Mouse (Mus musculus): ENCODE results near the gene Pigyl. TPM values are rescaled to one million over a fixed set of nuclear protein-coding genes. Genes with fewer than 3 reads are reported as not detected.

Gene Pigyl
- polyA plus RNA-seq (2012; rRNA removed) (17.5 and 26.4 TPM in 2 replicates), polyA plus RNA-seq (2014; fragmentation: Nextera tagmentation; extraction: Ambion mirVana) (41.5 and 42.1 TPM in 2 replicates)

DNA sequence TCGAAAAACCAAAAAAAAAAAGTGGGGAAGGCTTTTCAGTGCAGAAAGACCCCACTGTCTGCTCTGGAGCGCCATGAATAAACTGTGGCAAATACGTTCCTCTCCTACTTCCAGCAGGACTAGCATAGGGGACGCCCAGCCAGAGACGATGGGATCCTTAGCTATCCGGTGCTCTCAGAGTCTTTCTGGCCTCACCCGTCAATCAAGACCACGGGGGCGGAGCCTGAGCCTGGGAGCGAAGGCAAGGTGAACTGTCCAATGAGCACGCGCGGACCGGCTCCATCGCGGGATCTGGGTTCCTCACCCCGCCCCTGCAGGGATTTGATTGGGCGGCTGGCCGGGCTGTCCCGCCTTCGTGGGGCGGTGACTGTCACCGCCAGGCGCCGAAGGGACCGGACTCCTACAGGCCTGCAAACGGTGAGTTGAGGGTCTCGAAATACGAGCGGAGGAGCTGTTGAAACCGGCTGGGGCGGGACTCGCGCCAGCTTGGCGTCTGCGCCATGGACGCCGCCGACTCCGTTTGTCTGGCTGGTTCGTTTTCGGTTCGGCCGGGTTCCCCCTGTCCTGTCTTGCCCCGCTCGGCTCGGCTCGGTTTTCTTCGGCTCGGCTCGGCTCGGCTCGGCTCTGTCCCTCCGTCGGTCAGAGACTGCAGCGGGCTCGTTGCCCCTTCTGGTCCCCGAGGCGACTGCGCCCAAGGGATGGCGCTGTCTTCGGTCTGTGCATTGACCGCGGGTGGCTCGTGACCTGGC is at the start of gene Pigyl:
Gene Pigyl (plus strand): TSS at position 350 of the 749 bp plus-strand sequence.
- WGBS (ENCODE audit: insufficient replicate concordance), result under 1% methylated on average over 65 of the region's 65 CpGs
- H3K4me3 ChIP-seq (ENCODE audit: insufficient read depth in 1 of 2, low read depth in 2 of 2, low read length in 2 of 2), result peak within 1 kb of the TSS; percentile 85 to 87
- DNase-seq (ENCODE audit: low read depth in 3 of 3, low spot score in 3 of 3) (peak; percentile 98 to 99 (median 99)), ATAC-seq (ENCODE audit: insufficient read depth) (peak; percentile 97)
- H3K9me3 ChIP-seq (ENCODE audit: control insufficient read depth, low read length), result no peaks in the 10 kb centered on the region
- H3K36me3 ChIP-seq (replicated peaks; ENCODE audit: control insufficient read depth, insufficient read depth, low read depth), result no peaks in the 10 kb centered on the region
- H3K9ac ChIP-seq (replicated peaks), result peak within 1 kb of the TSS; percentile 88
- no peak within 1 kb of the TSS for H3K27ac ChIP-seq
- peaks cover 6 to 10% of the 10 kb centered on the region in 2 experiments for H3K4me1 ChIP-seq (replicated peaks; ENCODE audit: control insufficient read depth in 2 of 2, insufficient read depth in 2 of 2, low read length in 1 of 2)
- peak within 1 kb of the TSS; percentile 93 for H3K4me2 ChIP-seq (ENCODE audit: low read depth)
- H3K27me3 ChIP-seq (ENCODE audit: control insufficient read depth, insufficient read depth, low read length), result no peaks in the 10 kb centered on the region; the same call in 1 of the 2 replicates
- no peak for TF ChIP-seq EP300 (IDR thresholded peaks at IDR 0.05; ENCODE audit: low read depth)
- peak; percentile 50 for TF ChIP-seq CTCF (IDR thresholded peaks at IDR 0.05; ENCODE audit: low read depth)

DNA sequence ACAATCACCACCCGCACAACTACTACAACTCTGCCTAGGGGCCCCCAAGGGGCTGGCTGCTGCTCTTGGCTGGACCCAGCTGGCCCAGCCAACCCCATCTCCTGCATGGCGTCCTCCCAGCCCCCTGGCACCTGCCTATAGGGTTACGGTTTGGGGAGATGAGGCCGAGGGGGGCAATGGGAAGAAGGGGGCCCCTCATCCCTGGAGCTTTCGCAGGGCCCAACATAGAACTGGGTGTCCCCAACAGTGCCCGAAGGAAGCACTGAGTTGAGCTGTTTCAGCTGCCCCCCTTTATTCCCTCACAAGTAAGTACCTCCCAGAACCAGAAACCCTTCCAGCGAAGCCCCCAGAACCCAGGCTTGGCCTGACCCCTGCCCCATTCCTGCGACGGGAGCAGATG is 48.5 kb upstream of the Pigyl start:
- Histone ChIP-seq H3K9me3 (ENCODE audit: control insufficient read depth, low read length) (no peaks in the 10 kb centered on the region), H3K4me3 (ENCODE audit: insufficient read depth in 1 of 2, low read depth in 2 of 2, low read length in 2 of 2) (no peak overlapping the region), H3K9ac (replicated peaks) (no peak overlapping the region), H3K27ac (no peak overlapping the region), H3K4me1 (replicated peaks; ENCODE audit: control insufficient read depth in 2 of 2, insufficient read depth in 2 of 2, low read length in 1 of 2) (no peaks in the 10 kb centered on the region), H3K36me3 (replicated peaks; ENCODE audit: control insufficient read depth, insufficient read depth, low read depth) (peaks cover 19% of the 10 kb centered on the region), H3K27me3 (ENCODE audit: control insufficient read depth, insufficient read depth, low read length) (no peaks in the 10 kb centered on the region), H3K4me2 (ENCODE audit: low read depth) (no peak overlapping the region)
- DNase-seq (ENCODE audit: low read depth in 3 of 3, low spot score in 3 of 3), result no peak
- 82% methylated on average over 9 of the region's 9 CpGs for WGBS (ENCODE audit: insufficient replicate concordance)
- TF ChIP-seq EP300 (IDR thresholded peaks at IDR 0.05; ENCODE audit: low read depth) (no peak), CTCF (IDR thresholded peaks at IDR 0.05; ENCODE audit: low read depth) (no peak)
- no peak for ATAC-seq (ENCODE audit: insufficient read depth)

DNA sequence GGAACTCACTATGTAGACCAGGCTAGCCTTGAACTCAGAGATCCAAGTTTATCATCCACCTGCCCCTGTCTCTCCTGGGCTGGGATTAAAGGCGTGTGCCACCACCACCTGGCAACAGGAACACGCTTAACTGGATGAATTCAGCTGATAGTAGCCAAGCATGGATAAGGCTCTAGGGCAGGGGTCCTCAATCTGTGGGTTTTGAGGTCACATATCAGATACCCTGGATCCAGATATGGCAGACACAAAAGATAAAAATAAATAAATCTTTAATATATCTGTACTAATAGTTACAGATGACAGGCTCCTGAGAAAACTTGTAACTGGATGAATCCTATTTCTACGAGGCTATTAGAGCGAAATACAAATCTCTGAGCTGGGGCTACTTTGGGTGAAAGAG is 41.0 kb upstream of the Pigyl start:
- Histone ChIP-seq H3K9me3 (ENCODE audit: control insufficient read depth, low read length) (no peaks in the 10 kb centered on the region), H3K27ac (no peak overlapping the region), H3K4me2 (ENCODE audit: low read depth) (peak overlapping the region; percentile 78), H3K4me1 (replicated peaks; ENCODE audit: control insufficient read depth in 2 of 2, insufficient read depth in 2 of 2, low read length in 1 of 2) (peaks cover 5 to 22% of the 10 kb centered on the region in 2 experiments; a peak in 3 of 4 replicates), H3K27me3 (ENCODE audit: control insufficient read depth, insufficient read depth, low read length) (no peaks in the 10 kb centered on the region), H3K36me3 (replicated peaks; ENCODE audit: control insufficient read depth, insufficient read depth, low read depth) (peaks cover 24% of the 10 kb centered on the region), H3K9ac (replicated peaks) (peak overlapping the region; percentile 82), H3K4me3 (ENCODE audit: insufficient read depth in 1 of 2, low read depth in 2 of 2, low read length in 2 of 2) (peak overlapping the region; percentile 67 to 90)
- ATAC-seq (ENCODE audit: insufficient read depth), result no peak
- no peak for DNase-seq (ENCODE audit: low read depth in 3 of 3, low spot score in 3 of 3)
- no peak for TF ChIP-seq EP300 (IDR thresholded peaks at IDR 0.05; ENCODE audit: low read depth)
- TF ChIP-seq CTCF (IDR thresholded peaks at IDR 0.05; ENCODE audit: low read depth), result no peak
- WGBS (ENCODE audit: insufficient replicate concordance), result 76% methylated on average over 4 of the region's 4 CpGs

DNA sequence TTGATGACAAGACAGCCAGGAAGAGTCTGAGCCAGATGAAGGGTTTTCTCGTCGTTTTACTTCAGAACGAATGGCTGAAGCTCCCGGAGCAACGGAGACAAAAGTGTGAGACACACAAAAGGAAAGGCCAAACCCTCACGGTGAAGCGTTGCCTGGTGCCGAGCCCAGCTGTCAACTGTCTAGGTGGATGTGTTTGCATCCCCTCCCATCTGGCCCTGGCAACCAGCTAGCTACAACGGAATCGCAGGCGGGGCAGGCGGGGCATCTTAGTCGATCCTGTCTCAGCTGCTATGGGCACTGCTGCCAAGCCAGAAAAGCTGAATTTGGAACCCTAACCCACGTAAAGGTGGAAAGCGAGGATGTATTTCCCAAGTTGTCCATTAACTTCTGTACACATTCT is 40.6 kb upstream of the Pigyl start:
- H3K36me3 ChIP-seq (replicated peaks; ENCODE audit: control insufficient read depth, insufficient read depth, low read depth), result peaks cover 24% of the 10 kb centered on the region
- no peaks in the 10 kb centered on the region for H3K27me3 ChIP-seq (ENCODE audit: control insufficient read depth, insufficient read depth, low read length)
- 31% methylated on average over 15 of the region's 15 CpGs for WGBS (ENCODE audit: insufficient replicate concordance)
- DNase-seq (ENCODE audit: low read depth in 3 of 3, low spot score in 3 of 3), result no peak
- H3K4me3 ChIP-seq (ENCODE audit: insufficient read depth in 1 of 2, low read depth in 2 of 2, low read length in 2 of 2), result peak overlapping the region; percentile 67 to 90
- H3K9ac ChIP-seq (replicated peaks), result peak overlapping the region; percentile 82
- H3K9me3 ChIP-seq (ENCODE audit: control insufficient read depth, low read length), result no peaks in the 10 kb centered on the region
- ATAC-seq (ENCODE audit: insufficient read depth), result no peak
- TF ChIP-seq CTCF (IDR thresholded peaks at IDR 0.05; ENCODE audit: low read depth) (no peak), EP300 (IDR thresholded peaks at IDR 0.05; ENCODE audit: low read depth) (no peak)
- peak overlapping the region; percentile 78 for H3K4me2 ChIP-seq (ENCODE audit: low read depth)
- H3K4me1 ChIP-seq (replicated peaks; ENCODE audit: control insufficient read depth in 2 of 2, insufficient read depth in 2 of 2, low read length in 1 of 2), result peaks cover 8 to 27% of the 10 kb centered on the region in 2 experiments
- H3K27ac ChIP-seq, result peak overlapping the region; percentile 19; the same call in 1 of the 2 replicates

DNA sequence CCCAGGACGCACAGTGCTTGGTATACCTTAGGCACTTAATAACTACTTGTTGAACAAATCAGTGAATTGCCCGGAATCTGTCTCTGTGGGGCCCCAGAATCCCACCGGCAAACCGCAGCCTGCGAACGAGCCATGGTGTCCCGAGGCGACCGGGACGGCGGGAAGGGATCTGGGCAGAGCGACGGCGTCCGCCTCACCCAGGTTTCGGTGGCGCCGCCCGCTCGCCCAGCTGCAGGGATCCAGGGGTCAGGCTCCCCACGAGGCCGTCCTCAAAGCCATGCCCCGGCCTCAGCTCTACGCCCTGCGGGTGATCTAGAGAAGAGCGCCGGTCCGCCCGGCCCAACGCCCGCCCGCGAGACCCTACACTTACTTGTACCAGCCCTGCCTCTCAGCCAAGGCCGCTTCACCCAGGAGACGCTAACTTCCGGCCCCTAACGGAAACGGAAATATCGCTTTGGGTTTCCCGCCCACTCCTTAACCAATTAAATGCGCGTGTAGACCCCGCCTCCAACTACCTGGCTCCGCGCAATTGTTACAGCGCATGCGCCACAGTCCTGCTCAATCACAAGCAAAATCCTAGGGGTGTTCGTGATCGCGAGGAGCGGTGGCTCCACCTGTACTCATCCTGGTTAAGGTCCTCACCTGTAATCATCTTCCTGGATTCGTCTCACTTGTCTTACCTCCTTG is 39.8 kb upstream of the Pigyl start, which contains the start of gene Elof1:
Gene Elof1 (minus strand): TSS at position 433 of the 687 bp plus-strand sequence.
- H3K9me3 ChIP-seq (ENCODE audit: control insufficient read depth, low read length), result no peaks in the 10 kb centered on the region
- WGBS (ENCODE audit: insufficient replicate concordance), result under 1% methylated on average over 52 of the region's 52 CpGs
- DNase-seq (ENCODE audit: low read depth in 3 of 3, low spot score in 3 of 3) (peak; percentile 95 to 96 (median 96)), ATAC-seq (ENCODE audit: insufficient read depth) (peak; percentile 87)
- TF ChIP-seq EP300 (IDR thresholded peaks at IDR 0.05; ENCODE audit: low read depth), result peak; percentile 22; the same call in 1 of the 2 replicates
- no peak for TF ChIP-seq CTCF (IDR thresholded peaks at IDR 0.05; ENCODE audit: low read depth)
- peaks cover 15 to 34% of the 10 kb centered on the region in 2 experiments for H3K4me1 ChIP-seq (replicated peaks; ENCODE audit: control insufficient read depth in 2 of 2, insufficient read depth in 2 of 2, low read length in 1 of 2)
- peak within 1 kb of the TSS; percentile 69 for H3K27ac ChIP-seq
- H3K36me3 ChIP-seq (replicated peaks; ENCODE audit: control insufficient read depth, insufficient read depth, low read depth), result peaks cover 19% of the 10 kb centered on the region
- peak within 1 kb of the TSS; percentile 82 for H3K9ac ChIP-seq (replicated peaks)
- peak within 1 kb of the TSS; percentile 78 for H3K4me2 ChIP-seq (ENCODE audit: low read depth)
- no peaks in the 10 kb centered on the region for H3K27me3 ChIP-seq (ENCODE audit: control insufficient read depth, insufficient read depth, low read length)
- H3K4me3 ChIP-seq (ENCODE audit: insufficient read depth in 1 of 2, low read depth in 2 of 2, low read length in 2 of 2), result peak within 1 kb of the TSS; percentile 67 to 90
